Mouse (Mus musculus) embryonic facial prominence, embryonic 11.5 days (tissue): Measurements from ENCODE around the gene Naa16. TPM values are rescaled to one million over a fixed set of nuclear protein-coding genes. Genes with fewer than 3 reads are reported as not detected.
A peak's percentile ranks its signal among the peaks of the same experiment; 100 is the strongest.

Source experiments
- ATAC-seq: fragments of 200-750 bp; cut with Nextera tagmentation; replicated peaks from 2 replicates; pipeline ENCODE4 v1.8.0; 2017; ENCODE audit warnings: low read depth; ENCODE audit not compliant: insufficient number of reproducible peaks, low FRiP score, low TSS enrichment
- DNase-seq: peaks from one replicate; pipeline ENCODE4 v3.0.0-alpha.2; 2015; ENCODE audit warnings: low spot score
- H3K27ac ChIP-seq: fragments of 300-500 bp; sonication (generic); replicated peaks from 2 replicates; pipeline ENCODE4 v1.5.1; 2014; ENCODE audit warnings: mild to moderate bottlenecking, low read depth, low read length, control low read depth
- H3K27me3 ChIP-seq: fragments of 300-500 bp; sonication (generic); 2 replicates; pipeline ENCODE4 v1.6.1; 2014; ENCODE audit warnings: mild to moderate bottlenecking, low read length, moderate library complexity, mixed read lengths; ENCODE audit not compliant: control insufficient read depth, insufficient read depth
- H3K36me3 ChIP-seq: fragments of 300-500 bp; sonication (generic); replicated peaks from 2 replicates; pipeline ENCODE4 v1.6.1; 2014; ENCODE audit warnings: low read depth, mild to moderate bottlenecking, low read length, moderate library complexity, mixed read lengths; ENCODE audit not compliant: control insufficient read depth, insufficient read depth
- H3K4me1 ChIP-seq: fragments of 300-500 bp; sonication (generic); 2 replicates; pipeline ENCODE4 v1.6.1; 2014; ENCODE audit warnings: low read length, mixed read lengths; ENCODE audit not compliant: control insufficient read depth, insufficient read depth
- H3K4me2 ChIP-seq: fragments of 300-500 bp; sonication (generic); 2 replicates; pipeline ENCODE4 v1.6.1; 2014; ENCODE audit warnings: low read depth, mild to moderate bottlenecking, control low read depth, low read length, moderate library complexity
- H3K4me3 ChIP-seq: fragments of 300-500 bp; sonication (generic); 2 replicates; pipeline ENCODE4 v1.5.1; 2014; ENCODE audit warnings: low read depth, low read length, control low read depth
- H3K9ac ChIP-seq: fragments of 300-500 bp; sonication (generic); replicated peaks from 2 replicates; pipeline ENCODE4 v1.6.1; 2014; ENCODE audit warnings: mild to moderate bottlenecking, control low read depth, low read length
- H3K9me3 ChIP-seq: fragments of 300-500 bp; sonication (generic); replicated peaks from 2 replicates; pipeline ENCODE4 v1.6.1; 2016; ENCODE audit warnings: mild to moderate bottlenecking, low read length, inconsistent platforms, mixed read lengths; ENCODE audit not compliant: control insufficient read depth
- WGBS: fragments of 180-500 bp; shearing (Covaris S2); extraction: QIAGEN DNeasy Blood & Tissue Kit; methylation state at CpG from one replicate; pipeline ENCODE4 v1.1.7; 2014; 5-methylcytosine and 5-hydroxymethylcytosine counted together
- polyA plus RNA-seq: library from polyadenylated mRNA; unstranded; fragments of >200 nt; fragmentation: Nextera tagmentation; extraction: Ambion mirVana; gene quantifications from 2 replicates; pipeline ENCODE4 v1.2.1, GENCODE M21; 2014

The Naa16 gene
- polyA plus RNA-seq, 1 experiment from 2014 or later: 49.4 TPM

GRCm38 (mm10) chr14:79309115-79309514 lies 81.5 kb downstream of the Naa16 start:
- Histone ChIP-seq H3K4me3 (no peak overlapping the region), H3K9ac (no peak overlapping the region), H3K4me1 (no peaks in the 10 kb centered on the region), H3K9me3 (no peaks in the 10 kb centered on the region), H3K36me3 (no peaks in the 10 kb centered on the region), H3K4me2 (no peak overlapping the region), H3K27me3 (no peaks in the 10 kb centered on the region), H3K27ac (no peak overlapping the region)
- 46% methylated on average over 4 of the region's 4 CpGs for WGBS
- ATAC-seq (no peak), DNase-seq (no peak)

GRCm38 (mm10) chr14:79308364-79308763 lies 82.2 kb downstream of the Naa16 start:
- WGBS: 29% methylated on average over 4 of the region's 4 CpGs
- Histone ChIP-seq H3K9ac (no peak overlapping the region), H3K4me1 (no peaks in the 10 kb centered on the region), H3K4me2 (no peak overlapping the region), H3K27ac (no peak overlapping the region), H3K9me3 (no peaks in the 10 kb centered on the region), H3K4me3 (no peak overlapping the region), H3K36me3 (no peaks in the 10 kb centered on the region), H3K27me3 (no peaks in the 10 kb centered on the region)
- DNase-seq: no peak
- ATAC-seq: no peak

GRCm38 (mm10) chr14:79307908-79308307 lies 82.7 kb downstream of the Naa16 start:
- Histone ChIP-seq H3K9me3 (no peaks in the 10 kb centered on the region), H3K27ac (no peak overlapping the region), H3K9ac (no peak overlapping the region), H3K4me2 (no peak overlapping the region), H3K27me3 (no peaks in the 10 kb centered on the region), H3K36me3 (no peaks in the 10 kb centered on the region), H3K4me3 (no peak overlapping the region), H3K4me1 (no peaks in the 10 kb centered on the region)
- WGBS: 44% methylated on average over 5 of the region's 5 CpGs
- ATAC-seq: no peak
- no peak for DNase-seq

- ATAC-seq (no peak), DNase-seq (no peak)
- Histone ChIP-seq H3K4me2 (no peak overlapping the region), H3K9ac (no peak overlapping the region), H3K27me3 (no peaks in the 10 kb centered on the region), H3K36me3 (no peaks in the 10 kb centered on the region), H3K9me3 (no peaks in the 10 kb centered on the region), H3K4me3 (no peak overlapping the region), H3K4me1 (no peaks in the 10 kb centered on the region), H3K27ac (no peak overlapping the region)
- 87% methylated on average over 7 of the region's 7 CpGs for WGBS
Observed at GRCm38 (mm10) chr14:79307138-79307537, 83.4 kb downstream of the Naa16 start.

- no peaks in the 10 kb centered on the region; the same call in 1 of the 2 replicates for H3K27me3 ChIP-seq
- 88% methylated on average over 6 of the region's 6 CpGs for WGBS
Observed at GRCm38 (mm10) chr14:79304873-79305464, 85.6 kb downstream of the Naa16 start.

GRCm38 (mm10) chr14:79303150-79303549 lies 87.4 kb downstream of the Naa16 start:
- H3K4me1 ChIP-seq: peaks cover 5% of the 10 kb centered on the region
- no peak overlapping the region for H3K27ac ChIP-seq
- no peak for DNase-seq
- H3K36me3 ChIP-seq: no peaks in the 10 kb centered on the region
- no peak overlapping the region for H3K4me3 ChIP-seq
- H3K27me3 ChIP-seq: no peaks in the 10 kb centered on the region; the same call in 1 of the 2 replicates
- no peak overlapping the region for H3K4me2 ChIP-seq
- H3K9me3 ChIP-seq: no peaks in the 10 kb centered on the region
- 61% methylated on average over 2 of the region's 2 CpGs for WGBS
- no peak overlapping the region for H3K9ac ChIP-seq
- no peak for ATAC-seq

More at GRCm38 (mm10) chr14:79304873-79305464, 85.6 kb downstream of the Naa16 start:
- Histone ChIP-seq H3K27ac (no peak overlapping the region), H3K4me2 (no peak overlapping the region), H3K4me3 (no peak overlapping the region), H3K36me3 (no peaks in the 10 kb centered on the region), H3K9me3 (no peaks in the 10 kb centered on the region), H3K4me1 (peaks cover 4% of the 10 kb centered on the region), H3K9ac (no peak overlapping the region)
- no peak for DNase-seq
- ATAC-seq: no peak

GRCm38 (mm10) chr14:79301466-79301875 lies 89.1 kb downstream of the Naa16 start, which contains the start of gene Rgcc:
Rgcc (minus strand) TSS chr14:79301645.
- Histone ChIP-seq H3K9ac (peak within 1 kb of the TSS; percentile 65), H3K36me3 (no peaks in the 10 kb centered on the region), H3K4me3 (peak within 1 kb of the TSS; percentile 55), H3K27ac (0 out of 2 replicates have a peak within 1 kb of the TSS, but pooled peaks have one; percentile 1), H3K27me3 (no peaks in the 10 kb centered on the region; the same call in 1 of the 2 replicates), H3K4me2 (peak within 1 kb of the TSS; percentile 99), H3K4me1 (peaks cover 5% of the 10 kb centered on the region), H3K9me3 (no peaks in the 10 kb centered on the region)
- peak; percentile 97 for ATAC-seq
- WGBS: under 1% methylated on average over 34 of the region's 34 CpGs
- DNase-seq: peak; percentile 95

- H3K4me1 ChIP-seq: peaks cover 5% of the 10 kb centered on the region
- no peaks in the 10 kb centered on the region for H3K36me3 ChIP-seq
- no peaks in the 10 kb centered on the region for H3K9me3 ChIP-seq
- ATAC-seq (peak; percentile 21; the same call in 1 of the 2 replicates), DNase-seq (no peak)
- H3K27ac ChIP-seq: 0 out of 2 replicates have a peak overlapping the region, but pooled peaks have one; percentile 1
- peak overlapping the region; percentile 99 for H3K4me2 ChIP-seq
- WGBS: under 1% methylated on average over 52 of the region's 52 CpGs
- H3K9ac ChIP-seq: peak overlapping the region; percentile 65
- H3K27me3 ChIP-seq: no peaks in the 10 kb centered on the region; the same call in 1 of the 2 replicates
- peak overlapping the region; percentile 55 for H3K4me3 ChIP-seq
Observed at GRCm38 (mm10) chr14:79300641-79301350, 89.8 kb downstream of the Naa16 start.
